Mouse (Mus musculus) forebrain, embryonic 13.5 days (tissue): ENCODE data around the gene Ndrg2. TPM values are rescaled to one million over a fixed set of nuclear protein-coding genes. Genes with fewer than 3 reads are reported as not detected.

ENCODE experiments used
- ATAC-seq: fragments of 200-750 bp; cut with Nextera tagmentation; 2 replicates; pipeline ENCODE4 v1.8.0; 2017
- H3K27ac ChIP-seq: fragments of 300-500 bp; sonication (generic); 2 replicates; pipeline ENCODE4 v1.5.1; 2015; ENCODE audit warnings: inconsistent platforms, mild to moderate bottlenecking, moderate library complexity
- H3K27me3 ChIP-seq: fragments of 300-500 bp; sonication (generic); 2 replicates; pipeline ENCODE4 v1.6.1; 2015; ENCODE audit warnings: mild to moderate bottlenecking, inconsistent platforms
- H3K36me3 ChIP-seq: fragments of 300-500 bp; sonication (generic); 2 replicates; pipeline ENCODE4 v1.6.1; 2015; ENCODE audit warnings: mild to moderate bottlenecking, inconsistent platforms; ENCODE audit not compliant: poor library complexity, severe bottlenecking
- H3K4me1 ChIP-seq: fragments of 300-500 bp; sonication (generic); 2 replicates; pipeline ENCODE4 v1.6.1; 2015; ENCODE audit warnings: inconsistent platforms
- H3K4me2 ChIP-seq: fragments of 300-500 bp; sonication (generic); 2 replicates; pipeline ENCODE4 v1.6.1; 2015; ENCODE audit warnings: inconsistent platforms, mild to moderate bottlenecking, moderate library complexity
- H3K4me3 ChIP-seq: fragments of 300-500 bp; sonication (generic); 2 replicates; pipeline ENCODE4 v1.5.1; 2015; ENCODE audit warnings: mild to moderate bottlenecking, inconsistent platforms
- H3K9ac ChIP-seq: fragments of 300-500 bp; sonication (generic); 2 replicates; pipeline ENCODE4 v1.6.1; 2015; ENCODE audit warnings: mild to moderate bottlenecking, inconsistent platforms
- H3K9me3 ChIP-seq: fragments of 300-500 bp; sonication (generic); replicated peaks from 2 replicates; pipeline ENCODE4 v1.6.1; 2016; ENCODE audit warnings: inconsistent platforms
- WGBS: fragments of 180-500 bp; shearing (Covaris S2); methylation state at CpG from one replicate; pipeline ENCODE4 v1.1.7; 2015; 5-methylcytosine and 5-hydroxymethylcytosine counted together
- polyA plus RNA-seq: library from polyadenylated mRNA; unstranded; fragments of >200 nt; fragmentation: Nextera tagmentation; extraction: Ambion mirVana; gene quantifications from 2 replicates; pipeline ENCODE4 v1.2.1, GENCODE M21; 2015

Gene Ndrg2
- 98.2 and 99.0 TPM in 2 replicates for polyA plus RNA-seq

DNA sequence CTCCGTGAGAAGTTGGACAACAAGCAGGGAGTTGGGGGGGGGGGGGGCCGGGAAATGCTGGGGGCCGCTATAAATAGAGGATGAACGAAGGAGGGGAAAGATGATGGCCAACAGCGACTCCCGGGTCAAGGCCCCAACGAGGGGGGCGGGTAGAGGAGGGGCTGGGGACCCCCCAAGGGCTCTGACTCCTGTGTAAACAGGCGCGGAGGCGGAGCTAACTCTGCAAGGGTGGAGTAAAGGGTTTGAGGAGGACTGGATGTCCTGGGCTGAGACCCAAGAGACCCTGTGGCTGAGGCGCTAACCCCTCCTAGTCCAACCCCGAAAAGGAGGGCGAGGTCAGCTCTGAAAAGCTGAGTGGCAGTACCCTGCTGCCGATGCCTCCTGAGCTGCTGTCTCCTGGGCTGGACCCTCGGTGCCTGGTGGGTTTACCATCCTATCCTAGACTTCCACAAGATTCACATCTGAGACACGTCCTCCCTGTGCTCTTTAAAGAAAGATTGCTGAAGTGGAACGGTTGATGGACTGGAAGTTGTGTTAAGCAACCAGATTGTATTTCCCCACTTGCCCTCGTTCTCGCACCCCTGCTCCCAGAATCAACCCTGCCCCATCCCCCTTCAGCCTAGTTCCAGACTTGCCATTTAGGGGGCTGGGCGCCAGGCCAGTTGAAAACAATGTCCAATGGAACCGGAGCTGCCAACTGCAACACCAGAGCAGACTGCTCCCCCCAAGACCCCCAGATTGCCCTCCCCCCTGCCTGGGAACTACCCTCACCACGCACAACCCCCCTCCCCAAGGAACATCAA, at the start of gene Ndrg2:
Gene Ndrg2 (minus strand): TSS at position 199 of the 803 bp plus-strand sequence.
- no peaks in the 10 kb centered on the region for H3K9me3 ChIP-seq
- H3K9ac ChIP-seq = peak within 1 kb of the TSS; percentile 68
- peaks cover 17% of the 10 kb centered on the region for H3K4me1 ChIP-seq
- peaks cover 7% of the 10 kb centered on the region; the same call in 1 of the 2 replicates for H3K36me3 ChIP-seq
- H3K4me2 ChIP-seq = peak within 1 kb of the TSS; percentile 86
- H3K4me3 ChIP-seq = peak within 1 kb of the TSS; percentile 51
- peak; percentile 75 for ATAC-seq
- peak within 1 kb of the TSS; percentile 89 for H3K27ac ChIP-seq
- H3K27me3 ChIP-seq = 0 out of 2 replicates have a peak, but pooled peaks cover 3% of the 10 kb centered on the region
- 1% methylated on average over 20 of the region's 23 CpGs for WGBS

DNA sequence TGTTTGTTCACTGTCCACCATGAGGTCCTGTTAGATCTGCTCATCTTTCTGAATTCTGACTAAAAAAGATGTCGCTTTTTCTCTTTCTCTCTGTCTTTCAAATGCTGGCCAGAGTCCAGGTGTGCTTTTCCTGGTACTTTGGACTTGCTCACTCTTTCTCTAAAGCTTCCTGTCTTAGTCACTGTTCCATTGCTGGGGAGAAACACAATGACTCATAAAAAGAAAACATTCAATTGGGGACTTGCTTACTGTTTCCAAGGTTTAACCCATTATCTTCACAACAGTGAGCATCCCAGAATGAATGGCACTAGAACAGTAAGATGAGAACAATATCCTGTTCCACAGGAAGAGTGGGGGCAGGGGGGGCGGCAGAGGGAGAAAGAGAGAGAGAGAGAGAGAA, 46.4 kb upstream of the Ndrg2 start:
- no peaks in the 10 kb centered on the region for H3K27me3 ChIP-seq
- 86% methylated on average over 2 of the region's 2 CpGs for WGBS
- no peak overlapping the region for H3K4me2 ChIP-seq
- ATAC-seq = no peak
- no peaks in the 10 kb centered on the region for H3K9me3 ChIP-seq
- H3K9ac ChIP-seq = no peak overlapping the region
- H3K27ac ChIP-seq = no peak overlapping the region
- no peaks in the 10 kb centered on the region for H3K36me3 ChIP-seq
- H3K4me3 ChIP-seq = no peak overlapping the region
- H3K4me1 ChIP-seq = no peaks in the 10 kb centered on the region

DNA sequence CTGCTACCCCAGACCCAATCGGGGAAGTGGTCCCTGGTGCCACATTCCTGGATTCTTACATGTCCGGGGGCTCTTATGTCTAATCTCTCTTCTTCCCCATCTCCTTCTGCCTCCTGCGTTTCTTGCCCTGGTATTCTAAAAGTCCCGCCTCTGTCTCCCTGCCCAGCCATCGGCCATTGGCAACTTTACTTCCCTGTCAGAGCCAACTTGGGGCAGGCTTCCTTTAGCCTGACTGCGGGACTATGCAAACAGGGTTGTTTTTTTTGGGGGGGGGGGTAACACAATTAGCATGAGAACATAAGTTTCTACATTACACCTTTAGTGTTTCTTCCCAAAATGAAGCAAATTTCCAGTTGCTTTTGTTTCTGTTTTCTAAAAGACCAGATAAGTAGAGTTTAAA, 29.4 kb upstream of the Ndrg2 start:
- no peak overlapping the region for H3K4me2 ChIP-seq
- H3K9me3 ChIP-seq = no peaks in the 10 kb centered on the region
- no peaks in the 10 kb centered on the region for H3K27me3 ChIP-seq
- H3K27ac ChIP-seq = no peak overlapping the region
- no peak overlapping the region for H3K9ac ChIP-seq
- no peak for ATAC-seq
- H3K4me3 ChIP-seq = no peak overlapping the region
- no peaks in the 10 kb centered on the region for H3K36me3 ChIP-seq
- no peaks in the 10 kb centered on the region for H3K4me1 ChIP-seq
- WGBS = 91% methylated on average over 6 of the region's 6 CpGs

DNA sequence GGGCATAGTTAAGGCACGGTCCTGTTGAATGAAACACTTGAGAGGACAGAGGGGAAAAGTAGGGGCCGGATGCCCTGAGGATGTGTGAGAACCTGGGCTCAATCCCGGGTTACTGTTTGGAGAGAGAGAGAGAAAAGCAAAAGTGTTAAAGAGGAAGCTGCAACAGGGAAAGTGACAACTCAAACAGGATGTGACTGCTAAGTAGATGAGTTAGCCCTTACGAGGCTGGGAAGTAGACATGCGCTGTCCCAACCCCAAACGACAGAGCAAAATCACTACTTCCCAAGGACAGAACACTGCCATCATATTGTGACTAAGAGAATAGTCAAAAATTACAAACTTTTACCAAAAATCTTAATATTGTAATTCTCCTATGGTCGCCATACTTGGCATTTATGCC, 28.3 kb upstream of the Ndrg2 start:
- Histone ChIP-seq H3K4me2 (no peak overlapping the region), H3K9ac (no peak overlapping the region), H3K36me3 (no peaks in the 10 kb centered on the region), H3K9me3 (0 out of 2 replicates have a peak, but pooled peaks cover 4% of the 10 kb centered on the region), H3K4me1 (no peaks in the 10 kb centered on the region), H3K27me3 (no peaks in the 10 kb centered on the region), H3K27ac (no peak overlapping the region), H3K4me3 (no peak overlapping the region)
- no peak for ATAC-seq
- 74% methylated on average over 7 of the region's 7 CpGs for WGBS

DNA sequence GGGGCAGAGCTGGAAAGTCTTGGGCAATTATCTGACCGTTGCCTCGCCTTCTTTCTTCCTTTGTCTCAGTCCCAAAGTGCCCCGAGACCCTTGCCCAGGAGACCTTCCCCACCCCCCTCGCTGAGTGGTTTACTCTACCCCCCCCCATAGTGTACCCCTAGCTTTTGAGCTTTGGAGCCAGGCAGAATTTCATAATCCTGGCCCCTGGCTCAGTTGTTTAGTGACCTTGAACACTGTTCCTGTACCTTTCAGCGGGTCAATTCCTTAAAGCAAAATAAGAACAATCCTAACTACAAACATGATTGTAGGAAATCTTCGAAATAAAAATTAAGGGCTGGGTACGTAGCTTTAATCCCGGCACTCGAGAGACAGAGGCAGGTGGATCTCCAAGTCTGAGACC, 27.6 kb upstream of the Ndrg2 start:
- Histone ChIP-seq H3K4me2 (no peak overlapping the region), H3K4me3 (no peak overlapping the region), H3K36me3 (no peaks in the 10 kb centered on the region), H3K27me3 (no peaks in the 10 kb centered on the region), H3K9me3 (0 out of 2 replicates have a peak, but pooled peaks cover 4% of the 10 kb centered on the region), H3K9ac (no peak overlapping the region), H3K27ac (no peak overlapping the region), H3K4me1 (no peaks in the 10 kb centered on the region)
- ATAC-seq = no peak
- 55% methylated on average over 9 of the region's 9 CpGs for WGBS

- WGBS = 39% methylated on average over 8 of the region's 8 CpGs
- no peak overlapping the region for H3K4me2 ChIP-seq
- no peak for ATAC-seq
- no peak overlapping the region for H3K4me3 ChIP-seq
- H3K9me3 ChIP-seq = 0 out of 2 replicates have a peak, but pooled peaks cover 7% of the 10 kb centered on the region
- H3K9ac ChIP-seq = no peak overlapping the region
- no peaks in the 10 kb centered on the region for H3K36me3 ChIP-seq
- H3K27me3 ChIP-seq = no peaks in the 10 kb centered on the region
- H3K27ac ChIP-seq = no peak overlapping the region
- no peaks in the 10 kb centered on the region for H3K4me1 ChIP-seq
Measured at GRCm38 (mm10) chr14:51940944-51941560, 27.1 kb upstream of the Ndrg2 start.

DNA sequence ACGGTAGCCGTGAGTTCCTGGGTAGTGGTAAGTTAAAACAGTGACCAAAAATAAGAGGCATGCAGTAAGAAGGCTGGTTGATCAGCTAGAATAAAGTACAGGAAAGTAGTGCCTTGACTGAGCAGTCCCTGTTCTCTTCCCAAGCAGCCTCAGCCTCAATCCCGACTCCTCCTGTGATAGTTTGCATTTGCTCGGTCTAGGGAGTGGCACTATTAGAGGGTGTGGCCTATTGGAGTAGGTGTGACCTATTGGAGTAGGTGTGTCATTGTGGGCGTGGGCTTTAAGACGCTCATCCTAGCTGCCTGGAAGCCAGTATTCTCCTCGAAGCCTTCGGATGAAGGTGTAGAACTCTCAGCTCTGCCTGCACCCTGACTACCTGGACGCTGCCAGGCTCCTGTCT, 25.0 kb upstream of the Ndrg2 start:
- Histone ChIP-seq H3K4me2 (no peak overlapping the region), H3K4me3 (no peak overlapping the region), H3K9ac (no peak overlapping the region), H3K27me3 (no peaks in the 10 kb centered on the region), H3K36me3 (no peaks in the 10 kb centered on the region), H3K4me1 (no peaks in the 10 kb centered on the region), H3K27ac (no peak overlapping the region), H3K9me3 (0 out of 2 replicates have a peak, but pooled peaks cover 7% of the 10 kb centered on the region)
- WGBS = 87% methylated on average over 9 of the region's 9 CpGs
- ATAC-seq = no peak

DNA sequence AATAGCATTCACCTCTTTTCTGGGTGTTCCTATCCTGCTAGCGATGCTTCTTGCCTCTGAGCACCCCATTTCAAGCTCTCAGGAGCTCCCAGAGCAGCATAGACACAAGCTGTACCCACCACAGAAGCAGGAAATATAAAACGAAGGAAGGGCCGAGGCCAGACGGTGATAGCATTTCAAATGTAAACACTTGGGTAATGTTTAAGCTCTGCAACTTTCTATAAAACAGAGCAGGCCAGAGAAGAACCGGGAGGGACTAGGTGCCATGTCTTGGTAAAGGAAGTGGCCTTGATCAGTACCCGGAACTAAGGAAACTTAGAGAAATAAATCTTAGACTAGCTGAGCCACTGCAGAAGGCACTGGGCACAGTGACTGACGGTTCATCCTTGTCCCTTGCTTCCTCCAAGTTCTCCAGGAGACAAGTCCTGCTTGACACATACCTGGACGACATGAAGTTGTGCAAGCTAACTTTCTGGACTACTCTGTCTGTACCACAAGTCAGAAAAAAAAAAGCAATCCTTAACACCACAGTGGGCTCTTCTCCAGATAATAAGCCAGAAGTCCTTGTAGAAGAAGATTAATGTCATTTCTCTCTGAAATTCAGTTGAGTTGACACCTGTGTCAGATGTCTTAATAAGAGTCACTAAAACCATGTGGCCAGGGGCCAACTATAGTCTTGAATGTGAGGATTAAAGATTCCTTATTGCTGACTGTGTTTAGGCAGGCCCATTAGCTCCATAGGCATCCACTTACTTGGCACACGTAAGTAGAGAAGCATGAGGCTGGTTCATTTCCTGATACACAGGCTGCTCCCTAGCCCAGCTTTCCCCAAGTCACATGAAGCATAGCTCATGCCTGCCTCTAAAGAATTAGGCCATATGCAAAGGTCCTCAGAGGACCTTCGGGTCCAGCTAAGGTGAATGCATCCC, 18.4 kb upstream of the Ndrg2 start:
- no peak overlapping the region for H3K4me2 ChIP-seq
- H3K27ac ChIP-seq = no peak overlapping the region
- H3K36me3 ChIP-seq = no peaks in the 10 kb centered on the region
- no peak overlapping the region for H3K4me3 ChIP-seq
- H3K4me1 ChIP-seq = 0 out of 2 replicates have a peak, but pooled peaks cover 5% of the 10 kb centered on the region
- 83% methylated on average over 10 of the region's 10 CpGs for WGBS
- H3K27me3 ChIP-seq = no peaks in the 10 kb centered on the region
- ATAC-seq = no peak
- 0 out of 2 replicates have a peak, but pooled peaks cover 4% of the 10 kb centered on the region for H3K9me3 ChIP-seq
- no peak overlapping the region for H3K9ac ChIP-seq

DNA sequence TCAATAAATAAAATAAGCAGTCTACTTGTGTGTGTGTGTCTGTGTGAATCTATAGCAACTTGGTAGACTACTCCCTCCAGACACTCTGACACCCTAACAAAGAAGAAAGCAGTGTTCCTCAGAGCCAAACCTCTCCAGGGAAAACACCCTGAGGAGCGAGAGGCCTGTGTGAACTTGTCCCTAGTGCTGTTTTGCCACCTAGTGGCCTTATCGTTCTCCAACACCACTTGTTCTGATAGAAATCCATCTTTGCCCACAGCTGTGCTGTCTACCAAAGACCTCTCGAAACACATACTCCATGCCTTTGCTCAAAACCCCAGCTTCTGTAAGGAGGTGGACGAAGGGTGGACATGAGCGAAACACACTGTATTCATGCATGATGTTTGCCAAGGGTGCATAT, 16.9 kb upstream of the Ndrg2 start:
- Histone ChIP-seq H3K9ac (peak overlapping the region; percentile 8; the same call in 1 of the 2 replicates), H3K9me3 (no peaks in the 10 kb centered on the region), H3K4me3 (no peak overlapping the region), H3K27me3 (no peaks in the 10 kb centered on the region), H3K27ac (no peak overlapping the region), H3K4me2 (no peak overlapping the region), H3K36me3 (no peaks in the 10 kb centered on the region), H3K4me1 (0 out of 2 replicates have a peak, but pooled peaks cover 5% of the 10 kb centered on the region)
- ATAC-seq = peak; percentile 92
- 30% methylated on average over 5 of the region's 5 CpGs for WGBS

GRCm38 (mm10) chr14:51929968-51930367, 16.0 kb upstream of the Ndrg2 start:
- Histone ChIP-seq H3K4me2 (no peak overlapping the region), H3K27me3 (no peaks in the 10 kb centered on the region), H3K9me3 (no peaks in the 10 kb centered on the region), H3K9ac (no peak overlapping the region), H3K36me3 (no peaks in the 10 kb centered on the region), H3K27ac (no peak overlapping the region), H3K4me3 (no peak overlapping the region), H3K4me1 (0 out of 2 replicates have a peak, but pooled peaks cover 5% of the 10 kb centered on the region)
- WGBS = 65% methylated on average over 9 of the region's 9 CpGs
- no peak for ATAC-seq

- ATAC-seq = peak; percentile 41; the same call in 1 of the 2 replicates
- 0 out of 2 replicates have a peak, but pooled peaks cover 5% of the 10 kb centered on the region for H3K4me1 ChIP-seq
- WGBS = 79% methylated on average over 8 of the region's 8 CpGs
- H3K4me2 ChIP-seq = no peak overlapping the region
- H3K27me3 ChIP-seq = no peaks in the 10 kb centered on the region
- H3K9ac ChIP-seq = no peak overlapping the region
- H3K9me3 ChIP-seq = no peaks in the 10 kb centered on the region
- H3K4me3 ChIP-seq = no peak overlapping the region
- H3K36me3 ChIP-seq = no peaks in the 10 kb centered on the region
- no peak overlapping the region for H3K27ac ChIP-seq
Measured at GRCm38 (mm10) chr14:51929309-51929943, 15.5 kb upstream of the Ndrg2 start.
